Mouse (Mus musculus) forebrain, embryonic 15.5 days (tissue): ENCODE data around the gene Apol7b. TPM values are rescaled to one million over a fixed set of nuclear protein-coding genes. Genes with fewer than 3 reads are reported as not detected.

Experiments
- ATAC-seq: fragments of 200-750 bp; cut with Nextera tagmentation; replicated peaks from 2 replicates; pipeline ENCODE4 v1.8.0; 2017; ENCODE audit warnings: mild to moderate bottlenecking, moderate TSS enrichment, moderate library complexity
- H3K27ac ChIP-seq: fragments of 300-500 bp; sonication (generic); replicated peaks from 2 replicates; pipeline ENCODE4 v1.5.1; 2015; ENCODE audit warnings: mild to moderate bottlenecking, inconsistent platforms
- H3K27me3 ChIP-seq: fragments of 300-500 bp; sonication (generic); 2 replicates; pipeline ENCODE4 v1.6.1; 2015; ENCODE audit warnings: inconsistent platforms
- H3K36me3 ChIP-seq: fragments of 300-500 bp; sonication (generic); 2 replicates; pipeline ENCODE4 v1.6.1; 2015; ENCODE audit warnings: mild to moderate bottlenecking, inconsistent platforms
- H3K4me1 ChIP-seq: fragments of 300-500 bp; sonication (generic); 2 replicates; pipeline ENCODE4 v1.6.1; 2015; ENCODE audit warnings: inconsistent platforms
- H3K4me2 ChIP-seq: fragments of 300-500 bp; sonication (generic); replicated peaks from 2 replicates; pipeline ENCODE4 v1.6.1; 2015; ENCODE audit warnings: mild to moderate bottlenecking, inconsistent platforms
- H3K4me3 ChIP-seq: fragments of 300-500 bp; sonication (generic); 2 replicates; pipeline ENCODE4 v1.5.1; 2015; ENCODE audit warnings: mild to moderate bottlenecking, inconsistent platforms
- H3K9ac ChIP-seq: fragments of 300-500 bp; sonication (generic); replicated peaks from 2 replicates; pipeline ENCODE4 v1.6.1; 2015; ENCODE audit warnings: mild to moderate bottlenecking, inconsistent platforms
- H3K9me3 ChIP-seq: fragments of 300-500 bp; sonication (generic); 2 replicates; pipeline ENCODE4 v1.6.1; 2016; ENCODE audit warnings: inconsistent platforms
- WGBS: fragments of 180-500 bp; shearing (Covaris S2); methylation state at CpG from one replicate; pipeline ENCODE4 v1.1.7; 2015; ENCODE audit warnings: mixed read lengths; 5-methylcytosine and 5-hydroxymethylcytosine counted together
- polyA plus RNA-seq: library from polyadenylated mRNA; unstranded; fragments of >200 nt; fragmentation: Nextera tagmentation; extraction: Ambion mirVana; gene quantifications from 2 replicates; pipeline ENCODE4 v1.2.1, GENCODE M21; 2015

The Apol7b gene
- polyA plus RNA-seq, 1 experiment from 2014 or later, result not detected

GRCm38 (mm10) chr15:77381481-77381880 is 65.8 kb downstream of the Apol7b start:
- no peak overlapping the region for H3K4me2 ChIP-seq
- H3K9me3 ChIP-seq, result no peaks in the 10 kb centered on the region
- H3K4me3 ChIP-seq, result no peak overlapping the region
- H3K9ac ChIP-seq, result no peak overlapping the region
- no peaks in the 10 kb centered on the region for H3K36me3 ChIP-seq
- no peaks in the 10 kb centered on the region for H3K4me1 ChIP-seq
- WGBS, result 77% methylated on average over 6 of the region's 6 CpGs
- ATAC-seq, result no peak
- H3K27me3 ChIP-seq, result no peaks in the 10 kb centered on the region
- H3K27ac ChIP-seq, result no peak overlapping the region

GRCm38 (mm10) chr15:77379921-77380320 is 67.4 kb downstream of the Apol7b start:
- WGBS, result 41% methylated on average over 4 of the region's 4 CpGs
- Histone ChIP-seq H3K9ac (no peak overlapping the region), H3K36me3 (no peaks in the 10 kb centered on the region), H3K27ac (no peak overlapping the region), H3K4me3 (no peak overlapping the region), H3K27me3 (no peaks in the 10 kb centered on the region), H3K9me3 (no peaks in the 10 kb centered on the region), H3K4me1 (no peaks in the 10 kb centered on the region), H3K4me2 (no peak overlapping the region)
- ATAC-seq, result no peak

GRCm38 (mm10) chr15:77377419-77377818 is 69.9 kb downstream of the Apol7b start:
- Histone ChIP-seq H3K36me3 (no peaks in the 10 kb centered on the region), H3K9ac (no peak overlapping the region), H3K27me3 (no peaks in the 10 kb centered on the region), H3K9me3 (no peaks in the 10 kb centered on the region), H3K27ac (no peak overlapping the region), H3K4me2 (no peak overlapping the region), H3K4me1 (no peaks in the 10 kb centered on the region), H3K4me3 (no peak overlapping the region)
- no peak for ATAC-seq
- WGBS, result 93% methylated on average over 4 of the region's 4 CpGs

- H3K9ac ChIP-seq, result no peak overlapping the region
Observed at GRCm38 (mm10) chr15:77376920-77377319, 70.4 kb downstream of the Apol7b start.

More at GRCm38 (mm10) chr15:77376920-77377319, 70.4 kb downstream of the Apol7b start:
- no peaks in the 10 kb centered on the region for H3K4me1 ChIP-seq
- no peak for ATAC-seq
- H3K36me3 ChIP-seq, result no peaks in the 10 kb centered on the region
- H3K27me3 ChIP-seq, result no peaks in the 10 kb centered on the region
- WGBS, result 59% methylated on average over 7 of the region's 7 CpGs
- H3K9me3 ChIP-seq, result no peaks in the 10 kb centered on the region
- no peak overlapping the region for H3K27ac ChIP-seq
- no peak overlapping the region for H3K4me2 ChIP-seq
- H3K4me3 ChIP-seq, result no peak overlapping the region

Other genes with a start within 250 kb of the Apol7b start
- gene Rbfox2, start 140.5 kb downstream of the Apol7b start, polyA plus RNA-seq, result 173 and 183 TPM in 2 replicates
- not detected in 2 replicates for gene Apol7a, start 48.4 kb downstream of the Apol7b start, polyA plus RNA-seq
- gene Apol9a, start 36.4 kb downstream of the Apol7b start, polyA plus RNA-seq, result 0.11 and 0.19 TPM in 2 replicates
- gene Apol10a, start 29.6 kb upstream of the Apol7b start, polyA plus RNA-seq, result not detected in 2 replicates
- gene Apol11a, start 60.8 kb upstream of the Apol7b start, polyA plus RNA-seq, result not detected in 2 replicates
- not detected in 2 replicates for gene Apol7c, start 85.8 kb upstream of the Apol7b start, polyA plus RNA-seq
- gene 1700025B11Rik, start 114.4 kb upstream of the Apol7b start, polyA plus RNA-seq, result not detected in 2 replicates
- gene Apol10b, start 148.6 kb upstream of the Apol7b start, polyA plus RNA-seq, result not detected in 2 replicates
- gene Gm36245, start 151.8 kb upstream of the Apol7b start, polyA plus RNA-seq, result not detected in 2 replicates
- gene Apol11b, start 195.8 kb upstream of the Apol7b start, polyA plus RNA-seq, result 0.14 and 0.18 TPM in 2 replicates